Mouse (Mus musculus): ENCODE results near the gene Epb41. TPM values are rescaled to one million over a fixed set of nuclear protein-coding genes. Genes with fewer than 3 reads are reported as not detected.

Gene Epb41
- polyA plus RNA-seq, 1 experiment from 2014 or later = 43.1 TPM

Small RNAs within 50 kb of the gene (microRNA-seq; reads per million reads assigned to microRNA genes)
- not detected for gene Gm27445

Other genes starting within 250 kb of the Epb41 start
- gene Ptpru, start 237.0 kb downstream of the Epb41 start, polyA plus RNA-seq (2015; fragmentation: Nextera tagmentation; extraction: Ambion mirVana) = 25.0 and 25.2 TPM in 2 replicates
- 36.3 and 41.1 TPM in 2 replicates for gene Mecr, start 231.9 kb downstream of the Epb41 start, polyA plus RNA-seq (2015; fragmentation: Nextera tagmentation; extraction: Ambion mirVana)
- gene Srsf4, start 201.7 kb downstream of the Epb41 start, polyA plus RNA-seq (2015; fragmentation: Nextera tagmentation; extraction: Ambion mirVana) = 86.6 and 94.4 TPM in 2 replicates
- gene Tmem200b, start 153.6 kb downstream of the Epb41 start, polyA plus RNA-seq (2015; fragmentation: Nextera tagmentation; extraction: Ambion mirVana) = 0.34 TPM in 1 of 2 replicates, not detected in the other
- 0.09 TPM in 1 of 2 replicates, not detected in the other for gene Gm10300, start 624 bp downstream of the Epb41 start, polyA plus RNA-seq (2015; fragmentation: Nextera tagmentation; extraction: Ambion mirVana)
- gene Oprd1, start 69.2 kb upstream of the Epb41 start, polyA plus RNA-seq (2015; fragmentation: Nextera tagmentation; extraction: Ambion mirVana) = 0.86 and 1.4 TPM in 2 replicates
- 92.7 and 102 TPM in 2 replicates for gene Ythdf2, start 137.0 kb upstream of the Epb41 start, polyA plus RNA-seq (2015; fragmentation: Nextera tagmentation; extraction: Ambion mirVana)
- 37.6 and 38.1 TPM in 2 replicates for gene Gmeb1, start 186.3 kb upstream of the Epb41 start, polyA plus RNA-seq (2015; fragmentation: Nextera tagmentation; extraction: Ambion mirVana)
- gene Taf12, start 199.1 kb upstream of the Epb41 start, polyA plus RNA-seq (2015; fragmentation: Nextera tagmentation; extraction: Ambion mirVana) = 37.5 and 40.3 TPM in 2 replicates
- 3.9 and 4.8 TPM in 2 replicates for gene Rab42, start 228.1 kb upstream of the Epb41 start, polyA plus RNA-seq (2015; fragmentation: Nextera tagmentation; extraction: Ambion mirVana)

All from hindbrain, embryonic 16.5 days (tissue).